In the genomic region with DNA sequence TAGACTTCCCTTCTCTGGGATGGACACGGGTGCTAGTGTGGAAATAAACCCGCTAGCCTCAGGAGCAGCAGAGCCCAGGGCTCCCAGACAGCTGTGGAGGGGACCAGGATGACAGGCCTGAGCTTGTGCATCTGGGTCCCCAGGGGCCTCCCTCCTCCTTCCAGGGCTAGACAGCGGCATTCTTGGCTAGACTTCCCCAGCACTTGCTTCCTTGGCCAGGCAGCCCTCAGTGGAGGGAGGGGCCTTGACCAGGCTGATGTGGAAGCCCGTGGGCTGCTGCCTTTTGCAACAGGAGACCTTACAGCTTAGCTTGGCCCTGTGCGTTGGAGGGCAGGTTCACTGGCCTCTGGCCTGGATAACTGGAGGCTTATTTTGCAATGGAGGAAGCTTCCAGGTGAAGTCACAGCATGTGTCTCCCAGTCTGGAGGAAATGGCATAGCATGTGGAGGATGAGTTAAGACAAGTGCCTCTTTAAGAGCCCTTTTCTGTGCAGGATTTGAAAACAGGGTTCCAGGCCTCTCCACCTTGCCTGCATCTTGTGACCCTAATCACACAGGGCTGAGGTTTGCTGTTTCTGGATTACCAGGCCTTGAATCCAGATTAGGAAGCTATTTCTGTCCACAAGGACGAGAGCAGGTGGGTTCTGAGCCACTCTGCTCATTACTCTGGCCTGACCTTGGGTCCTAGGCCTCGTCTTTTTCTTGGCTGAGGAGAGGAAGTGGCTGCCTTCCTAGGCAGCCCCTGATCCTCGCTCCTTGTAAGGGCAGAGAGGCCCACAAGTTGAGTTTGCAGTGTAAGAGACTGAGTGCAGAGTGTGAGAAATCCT, we compare ENCODE assay signal across 1 mouse cellular context.
A peak's percentile ranks its signal among the peaks of the same experiment; 100 is the strongest.
TF ChIP-seq lines count a peak whose summit lies in the region.

No protein-coding gene starts in this region.

TF ChIP-seq in CH12.LX, 34 proteins besides CTCF, POLR2A, EP300 and RAD21 (continued from another document):
- peak; percentile 91; the same call in 1 of the 2 replicates for TF ChIP-seq CHD1 (IDR thresholded peaks at IDR 0.05; ENCODE audit: low read depth, low read length)
- no peak; the same call in 1 of the 2 replicates for TF ChIP-seq ETS1 (conservative IDR thresholded peaks at IDR 0.05; ENCODE audit: low read depth, low read length)
- TF ChIP-seq UBTF (IDR thresholded peaks at IDR 0.05; ENCODE audit: low read depth, low read length): 0 out of 2 replicates have a peak, but pooled peaks have one; percentile 14
- no peak for TF ChIP-seq ZNF384 (IDR thresholded peaks at IDR 0.05; ENCODE audit: low read depth, low read length)
- no peak for TF ChIP-seq SMC3 (IDR thresholded peaks at IDR 0.05; ENCODE audit: low read depth, low read length)
- TF ChIP-seq MAX (IDR thresholded peaks at IDR 0.05; ENCODE audit: low read length): 0 out of 2 replicates have a peak, but pooled peaks have one; percentile 8
- TF ChIP-seq MEF2A (IDR thresholded peaks at IDR 0.05; ENCODE audit: borderline replicate concordance, low read depth, low read length): peak; percentile 34
- 0 out of 2 replicates have a peak, but pooled peaks have one; percentile 24 for TF ChIP-seq KAT2A (IDR thresholded peaks at IDR 0.05; ENCODE audit: insufficient replicate concordance, low read length)
- peak; percentile 64; the same call in 1 of the 2 replicates for TF ChIP-seq TCF12 (IDR thresholded peaks at IDR 0.05; ENCODE audit: low read depth, low read length)
- TF ChIP-seq TBP (conservative IDR thresholded peaks at IDR 0.05; ENCODE audit: low read depth, low read length): no peak
